Mouse (Mus musculus) layer of hippocampus, postnatal 36 days (tissue): ENCODE measurements around the gene Dusp3. TPM values are rescaled to one million over a fixed set of nuclear protein-coding genes. Genes with fewer than 3 reads are reported as not detected.

Experiments used
- DNase-seq, 2 experiments: peaks; one replicate each; pipeline ENCODE4 v3.0.0; 2022
- total RNA-seq, 2 experiments: library from RNA; stranded (reverse); gene quantifications; 2 replicates each; pipeline ENCODE4 v1.2.3; 2021

Dusp3 gene
- total RNA-seq, 2 experiments from 2014 or later: 138 to 158 TPM

DNA sequence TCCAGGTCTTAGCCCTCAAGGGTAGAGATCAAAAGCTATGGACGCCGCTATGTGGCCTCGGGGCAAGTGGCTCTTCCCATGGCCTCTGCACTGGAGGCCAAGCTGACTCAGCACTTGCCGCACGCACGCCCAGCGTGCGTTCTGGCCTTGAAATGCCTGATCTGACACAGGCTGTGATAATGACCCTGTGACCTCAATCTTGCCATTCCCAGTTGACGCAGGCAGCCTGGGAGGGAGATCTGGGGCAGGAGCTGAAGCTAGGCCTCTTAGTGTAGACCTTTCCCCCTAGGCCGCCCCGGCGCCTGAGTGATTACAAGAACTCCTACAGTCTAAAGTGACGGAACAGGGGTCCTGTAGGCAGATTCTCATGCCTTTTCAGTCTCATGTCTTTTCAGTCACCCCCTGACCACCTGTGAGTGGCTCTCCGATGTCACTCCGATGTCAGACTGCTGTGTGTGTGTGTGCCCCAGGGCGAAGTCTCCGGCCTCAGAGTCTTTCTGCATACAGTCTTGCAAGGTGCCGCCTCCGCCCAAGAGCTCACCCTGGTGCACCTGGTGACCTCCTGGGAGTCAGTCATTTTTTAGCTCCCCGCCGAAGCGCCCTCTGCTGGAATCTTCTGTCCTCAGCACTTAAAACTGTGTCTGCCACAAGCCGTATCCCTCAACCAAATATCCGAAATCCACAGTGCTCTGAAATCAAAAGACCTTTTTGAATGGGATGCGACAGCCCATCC, 58.6 kb downstream of the Dusp3 start:
- no peak for DNase-seq

DNA sequence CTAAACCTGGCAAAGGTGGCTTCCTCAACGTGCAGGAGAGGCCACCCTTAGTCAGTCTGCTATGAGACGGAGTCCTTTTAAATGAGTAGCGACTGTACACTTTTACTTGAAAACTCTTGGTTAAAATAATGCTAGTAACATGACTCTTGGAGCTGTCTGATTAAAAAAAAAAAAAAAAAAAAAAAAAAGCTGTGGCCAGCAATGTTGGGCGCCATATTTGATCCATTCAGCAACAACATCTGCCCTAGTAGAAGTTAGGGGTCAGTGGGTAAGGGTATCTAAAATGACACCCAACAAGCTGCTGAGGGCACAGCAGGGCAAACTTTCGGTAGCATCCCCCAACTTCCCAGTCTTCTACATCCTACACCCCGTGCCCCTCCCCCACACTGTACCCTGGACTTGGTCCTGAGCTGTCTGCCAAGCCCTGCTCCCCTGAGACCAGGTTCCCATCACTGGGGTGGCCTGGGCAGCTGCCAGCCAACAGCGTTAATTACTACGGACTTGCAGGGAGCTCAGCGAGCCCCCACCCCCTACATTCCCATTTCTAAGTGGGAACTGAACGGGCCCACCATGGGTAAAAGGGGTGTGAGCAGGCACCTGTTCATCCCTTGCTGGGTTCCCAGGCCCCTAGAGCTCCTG, 59.7 kb downstream of the Dusp3 start:
- DNase-seq: no peak

DNA sequence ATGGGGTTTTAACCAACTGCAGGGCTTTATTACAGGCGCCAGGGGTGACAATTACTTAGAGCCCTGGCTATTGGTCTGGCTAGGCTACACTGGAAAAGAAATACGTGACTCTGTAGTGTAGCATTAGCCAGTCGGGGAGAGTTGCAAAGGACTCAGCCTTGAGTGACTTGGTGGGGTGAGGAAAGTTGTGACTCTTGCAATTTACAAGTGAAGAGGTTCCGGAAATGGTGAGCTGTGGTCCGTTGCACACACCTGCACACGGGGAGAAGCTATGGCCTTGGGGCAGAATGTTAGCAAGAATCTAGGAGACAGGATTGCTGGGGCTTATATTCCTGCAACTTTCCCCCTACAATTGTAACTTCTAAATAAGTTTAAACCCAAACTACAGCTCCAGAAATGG, 61.2 kb downstream of the Dusp3 start:
- no peak for DNase-seq

DNA sequence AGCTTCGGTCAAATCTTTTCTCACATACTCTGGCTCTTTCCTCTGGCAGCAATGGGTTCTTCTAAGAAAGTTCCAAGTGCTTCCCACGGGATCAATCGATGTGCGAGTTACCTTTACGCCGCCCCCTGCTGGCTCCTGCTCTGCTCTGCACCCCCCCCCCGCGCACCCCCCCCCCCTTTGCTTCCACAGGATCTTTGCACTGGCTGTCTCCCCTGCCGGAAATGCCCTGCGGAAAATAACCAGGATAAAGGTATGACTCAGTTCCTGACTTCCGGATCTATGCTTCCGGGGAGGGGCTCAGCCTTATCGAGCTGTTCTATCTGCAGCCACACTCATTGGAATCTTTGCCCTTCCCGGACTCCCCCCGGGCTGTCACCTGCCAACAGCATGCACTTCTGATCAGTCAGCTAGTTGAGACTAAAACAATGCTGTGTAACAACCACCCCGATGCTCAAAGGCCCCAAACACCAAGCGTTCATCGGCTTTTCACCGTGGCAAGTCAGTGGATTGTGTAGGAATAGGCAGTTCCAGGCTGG, 62.3 kb downstream of the Dusp3 start:
- DNase-seq: no peak

DNA sequence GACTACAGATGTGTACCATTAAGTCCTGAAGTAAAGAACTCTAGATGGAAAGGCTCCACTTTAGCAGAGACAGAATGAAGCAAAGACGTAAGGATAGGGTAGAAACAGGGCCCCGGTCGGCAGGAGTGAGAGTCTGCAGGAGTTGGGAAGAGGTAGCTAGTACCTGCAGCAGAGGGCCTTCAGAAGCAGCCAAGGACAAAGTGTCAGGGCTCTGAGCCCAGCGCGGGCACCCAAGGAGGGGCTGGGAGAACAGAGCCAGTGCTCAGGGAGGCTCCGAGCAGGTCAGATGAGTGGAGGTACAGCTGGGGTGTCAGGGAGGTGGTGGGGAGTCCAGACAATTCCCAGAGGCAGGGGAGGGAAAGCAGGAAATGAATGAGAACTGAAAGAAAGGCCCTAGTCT, 62.8 kb downstream of the Dusp3 start:
- DNase-seq: no peak

DNA sequence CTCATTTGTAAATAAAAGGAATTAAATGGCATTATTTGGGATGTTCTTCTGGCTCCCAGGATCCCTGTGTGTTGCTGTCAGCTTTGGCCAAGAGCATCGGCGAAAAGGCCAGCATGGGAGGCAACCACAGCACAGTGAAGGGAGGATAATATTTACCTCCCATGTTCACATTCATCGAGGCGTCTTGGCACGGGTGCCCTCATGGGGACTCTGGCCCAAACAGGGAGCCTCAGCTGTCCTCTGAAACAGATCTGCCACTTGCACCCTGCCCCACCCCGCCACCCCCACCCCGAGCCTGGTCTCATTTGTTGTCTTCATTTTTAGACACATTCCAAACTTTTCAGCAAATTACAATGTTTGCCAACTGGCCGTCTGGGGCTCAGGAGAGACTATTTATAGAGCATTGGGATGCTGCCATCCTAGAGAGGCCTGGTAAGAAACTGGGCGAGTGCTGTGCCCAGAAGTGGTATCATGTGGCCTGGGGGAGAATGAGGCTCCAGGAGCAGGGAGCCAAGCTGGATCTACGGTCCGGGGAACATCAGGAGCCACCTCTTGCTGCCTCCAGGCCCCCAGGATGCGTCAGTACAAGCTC, 65.4 kb downstream of the Dusp3 start:
- no peak for DNase-seq

Other genes with a start within 250 kb of the Dusp3 start
- 10 to 100 TPM; 15.1 to 16.3 TPM for gene Etv4, start 201.6 kb downstream of the Dusp3 start, total RNA-seq
- under 1 TPM; 0.43 to 0.50 TPM for gene Meox1, start 92.6 kb downstream of the Dusp3 start, total RNA-seq
- not detected for gene Sost, start 20.0 kb downstream of the Dusp3 start, total RNA-seq
- not detected for gene Cfap97d1, start 2.7 kb downstream of the Dusp3 start, total RNA-seq
- 10 to 100 TPM; 88.5 to 90.2 TPM for gene Mpp3, start 41.4 kb upstream of the Dusp3 start, total RNA-seq
- gene Cd300lg, start 54.5 kb upstream of the Dusp3 start, total RNA-seq: not detected
- gene Mpp2, start 101.5 kb upstream of the Dusp3 start, total RNA-seq: 100 to 1,000 TPM; 138 to 139 TPM
- not detected for gene Ppy, start 114.3 kb upstream of the Dusp3 start, total RNA-seq
- gene Pyy, start 120.8 kb upstream of the Dusp3 start, total RNA-seq: not detected
- not detected for gene Nags, start 158.5 kb upstream of the Dusp3 start, total RNA-seq
- 10 to 100 TPM; 29.5 to 30.6 TPM for gene Tmem101, start 169.4 kb upstream of the Dusp3 start, total RNA-seq
- gene Lsm12, start 198.3 kb upstream of the Dusp3 start, total RNA-seq: 10 to 100 TPM; 59.4 to 60.8 TPM
- gene G6pc3, start 202.6 kb upstream of the Dusp3 start, total RNA-seq: 10 to 100 TPM; 52.0 to 58.5 TPM
- 100 to 1,000 TPM; 227 to 234 TPM for gene Hdac5, start 243.2 kb upstream of the Dusp3 start, total RNA-seq